Mouse (Mus musculus) gastrocnemius, adult 2 months (tissue): Measurements from ENCODE around the gene Kat6b. TPM values are rescaled to one million over a fixed set of nuclear protein-coding genes. Genes with fewer than 3 reads are reported as not detected.

Experiments used
- DNase-seq: peaks from one replicate; pipeline ENCODE4 v3.0.0; 2022
- H3K27ac ChIP-seq: fragments of 200-600 bp; 2 replicates; pipeline ENCODE4 v1.8.1; 2022; ENCODE audit warnings: mild to moderate bottlenecking
- H3K4me3 ChIP-seq: fragments of 200-600 bp; 2 replicates; pipeline ENCODE4 v1.8.1; 2022; ENCODE audit warnings: mild to moderate bottlenecking, moderate library complexity
- CTCF ChIP-seq: fragments of 200-600 bp; IDR thresholded peaks from 2 replicates; pipeline ENCODE4 v1.8.1; 2022; ENCODE audit warnings: antibody characterized with exemption, mild to moderate bottlenecking, moderate library complexity
- intact Hi-C: fragments of 180-260 bp; cut with DNase I; formaldehyde crosslinking; loops from one replicate; pipeline ENCODE4 v1.15.1; 2025
- total RNA-seq, 2 experiments: library from RNA; stranded (reverse); gene quantifications; 2 replicates each; pipeline ENCODE4 v1.2.3; 2021

Kat6b gene
- total RNA-seq, 2 experiments from 2014 or later: 22.2 to 26.0 TPM

GRCm38 (mm10) chr14:21582301-21582700 lies 101.1 kb downstream of the Kat6b start:
- intact Hi-C loops: no loop called here
- no peak for DNase-seq
- H3K27ac ChIP-seq: no peak overlapping the region
- H3K4me3 ChIP-seq: no peak overlapping the region
- no peak for TF ChIP-seq CTCF

GRCm38 (mm10) chr14:21583051-21583450 lies 101.8 kb downstream of the Kat6b start:
- DNase-seq: no peak
- H3K4me3 ChIP-seq: no peak overlapping the region
- H3K27ac ChIP-seq: no peak overlapping the region
- intact Hi-C loops: no loop called here
- no peak for TF ChIP-seq CTCF

DNA sequence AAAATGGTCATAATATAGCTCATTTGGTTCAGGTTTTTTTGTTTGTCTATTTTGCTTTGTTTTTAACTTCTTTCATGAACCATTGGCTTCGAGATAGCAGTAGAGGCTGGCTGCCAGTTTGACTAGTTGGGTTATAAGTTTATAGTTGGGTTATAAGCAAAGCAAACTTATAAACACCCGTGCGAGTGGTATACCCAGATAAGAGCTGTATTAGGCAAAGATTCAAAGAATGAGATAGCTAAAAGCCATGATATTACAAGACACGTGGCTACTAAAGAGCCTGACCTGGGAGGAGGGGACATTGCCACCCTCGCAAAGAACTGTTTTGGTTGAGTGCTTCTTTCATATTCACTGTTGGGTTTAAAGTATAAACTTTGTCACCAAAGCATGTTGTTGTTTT lies 102.6 kb downstream of the Kat6b start:
- intact Hi-C loops: no loop called here
- Histone ChIP-seq H3K4me3 (no peak overlapping the region), H3K27ac (peak overlapping the region; percentile 56; the same call in 1 of the 2 replicates)
- TF ChIP-seq CTCF: no peak
- DNase-seq: no peak

DNA sequence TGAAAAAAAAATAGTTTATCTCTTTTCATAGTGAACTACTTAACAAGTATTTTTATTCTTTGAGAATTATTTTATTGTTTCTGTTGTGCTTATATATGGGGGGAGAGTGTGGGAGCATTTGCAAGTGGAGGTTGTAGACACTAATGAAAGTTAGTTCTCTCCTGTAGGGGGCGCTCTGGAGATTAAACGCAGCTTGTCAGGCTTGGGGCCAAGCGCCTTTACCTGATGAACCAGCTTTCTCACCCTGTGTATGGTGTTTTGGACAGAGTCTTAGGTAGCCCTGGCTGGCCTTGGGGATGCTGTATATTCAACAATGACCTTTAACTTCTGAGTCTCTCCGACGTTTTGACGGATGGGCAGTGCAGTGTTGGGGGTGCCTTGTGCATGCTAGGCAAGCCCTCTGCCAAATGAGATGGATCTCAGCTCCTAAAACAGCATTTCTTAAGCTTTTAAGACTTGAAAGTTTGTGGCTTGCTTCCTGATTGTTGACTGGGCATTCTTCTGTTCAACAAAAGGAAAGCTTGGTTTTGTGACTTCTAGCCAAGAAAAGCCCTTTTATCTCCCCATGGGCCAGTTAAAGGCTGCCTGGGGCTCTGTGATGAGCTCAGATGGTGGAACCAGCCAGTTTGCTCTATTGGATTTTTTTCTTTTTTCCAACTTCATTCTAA lies 103.4 kb downstream of the Kat6b start:
- Histone ChIP-seq H3K4me3 (no peak overlapping the region), H3K27ac (peak overlapping the region; percentile 56)
- intact Hi-C loops: no loop called here
- peak; percentile 36; the same call in 1 of the 2 replicates for TF ChIP-seq CTCF
- no peak for DNase-seq

GRCm38 (mm10) chr14:21585491-21586251 lies 104.4 kb downstream of the Kat6b start:
- no peak for DNase-seq
- Histone ChIP-seq H3K4me3 (no peak overlapping the region), H3K27ac (peak overlapping the region; percentile 56)
- intact Hi-C loops: no loop called here
- TF ChIP-seq CTCF: no peak

GRCm38 (mm10) chr14:21586481-21587118 lies 105.4 kb downstream of the Kat6b start:
- DNase-seq: no peak
- TF ChIP-seq CTCF: no peak
- peak overlapping the region; percentile 1; the same call in 1 of the 2 replicates for H3K27ac ChIP-seq
- intact Hi-C loops: no loop called here
- H3K4me3 ChIP-seq: no peak overlapping the region

DNA sequence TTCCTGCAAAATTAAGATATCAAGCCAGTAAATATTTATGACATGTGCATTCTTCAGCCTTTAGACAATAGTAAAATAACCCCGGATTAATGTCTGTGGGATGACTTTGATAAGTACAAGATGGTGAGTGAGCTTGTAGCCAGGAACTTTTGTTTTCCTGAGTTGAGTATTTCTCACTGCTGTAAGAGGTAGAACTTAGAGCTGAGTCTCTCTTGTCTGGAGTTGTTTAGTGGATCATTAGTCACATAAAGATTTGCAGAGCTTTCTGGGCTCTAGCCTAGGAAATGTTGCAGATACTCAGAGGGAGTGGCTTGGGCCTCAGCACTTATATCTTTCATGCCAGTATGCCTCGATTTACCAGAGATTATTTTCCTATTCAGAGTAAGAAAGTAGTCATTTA lies 106.7 kb downstream of the Kat6b start:
- H3K4me3 ChIP-seq: no peak overlapping the region
- DNase-seq: no peak
- intact Hi-C loops: no loop called here
- no peak overlapping the region for H3K27ac ChIP-seq
- TF ChIP-seq CTCF: no peak

DNA sequence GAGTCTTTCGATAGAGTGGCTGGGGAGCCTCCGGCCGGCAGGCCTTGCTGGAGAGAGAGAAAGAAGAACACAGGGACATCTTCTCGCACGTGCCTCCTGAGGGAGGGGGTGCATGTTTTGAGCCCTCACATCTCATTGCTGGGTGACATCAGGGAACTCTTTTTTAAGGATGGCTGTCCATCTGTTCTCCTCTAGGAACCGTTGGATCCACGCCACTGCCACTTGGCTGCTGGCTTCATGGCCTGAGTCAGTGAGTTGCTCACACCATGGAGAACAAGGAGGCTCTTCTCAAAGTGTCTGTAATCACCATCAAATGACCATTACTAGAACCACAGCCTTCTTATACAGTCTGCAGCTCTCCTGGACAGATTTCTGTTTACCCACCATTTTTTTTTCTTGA lies 108.4 kb downstream of the Kat6b start:
- peak; percentile 79 for DNase-seq
- intact Hi-C loops: no loop called here

DNA sequence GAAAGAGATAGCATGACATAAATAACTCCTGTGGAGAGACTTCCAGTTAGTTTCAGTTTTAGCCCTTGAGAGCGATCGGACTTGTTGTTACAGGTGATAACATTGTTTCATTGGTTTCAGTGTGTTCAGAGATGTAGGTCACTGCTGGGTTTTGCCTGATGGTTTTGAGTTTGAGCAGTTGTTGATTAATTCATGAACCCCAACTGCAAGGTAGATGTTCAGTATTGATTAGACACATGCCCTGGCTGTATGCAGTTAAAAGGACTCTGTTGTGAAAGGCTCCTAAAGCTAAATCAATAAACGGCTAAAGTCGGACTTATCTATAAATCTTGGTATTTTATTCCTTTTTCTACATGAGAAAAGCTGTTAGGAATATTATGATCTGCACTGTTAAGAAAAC lies 109.0 kb downstream of the Kat6b start:
- Histone ChIP-seq H3K4me3 (no peak overlapping the region), H3K27ac (no peak overlapping the region)
- no peak for DNase-seq
- no peak for TF ChIP-seq CTCF
- intact Hi-C loops: no loop called here

More for the DNA sequence above, 108.4 kb downstream of the Kat6b start:
- peak overlapping the region; percentile 31; the same call in 1 of the 2 replicates for H3K27ac ChIP-seq
- TF ChIP-seq CTCF: no peak
- no peak overlapping the region for H3K4me3 ChIP-seq

- intact Hi-C loops: no loop called here
- DNase-seq: no peak
- peak; percentile 47 for TF ChIP-seq CTCF
- H3K27ac ChIP-seq: no peak overlapping the region
- no peak overlapping the region for H3K4me3 ChIP-seq
These were observed 110.9 kb downstream of the Kat6b start for GRCm38 (mm10) chr14:21592152-21592551.

- intact Hi-C loops: no loop called here
- TF ChIP-seq CTCF: no peak
- no peak for DNase-seq
- peak overlapping the region; percentile 13; the same call in 1 of the 2 replicates for H3K27ac ChIP-seq
- no peak overlapping the region for H3K4me3 ChIP-seq
These were observed 111.9 kb downstream of the Kat6b start for GRCm38 (mm10) chr14:21592985-21593750.

GRCm38 (mm10) chr14:21599446-21600173 lies 118.4 kb downstream of the Kat6b start:
- intact Hi-C loops: no loop called here
- Histone ChIP-seq H3K4me3 (no peak overlapping the region), H3K27ac (no peak overlapping the region)
- no peak for DNase-seq
- no peak for TF ChIP-seq CTCF
